Mouse (Mus musculus) c-Kit-negative CD71-positive TER-119-positive erythroid progenitor cells, embryonic 14.5 days (primary cell): ENCODE measurements around the gene Smarce1.

Experiments used
- DNase-seq: peaks from one replicate; pipeline ENCODE4 v3.0.0-alpha.2; 2013; ENCODE audit warnings: low read depth, low spot score

Smarce1 gene

GRCm38 (mm10) chr11:99229641-99230260 lies 1.1 kb downstream of the Smarce1 start:
- DNase-seq = peak; percentile 39

GRCm38 (mm10) chr11:99226298-99226697 lies 4.5 kb downstream of the Smarce1 start:
- peak; percentile 58 for DNase-seq

GRCm38 (mm10) chr11:99223310-99223709 lies 7.5 kb downstream of the Smarce1 start:
- no peak for DNase-seq

GRCm38 (mm10) chr11:99221811-99222210 lies 9.0 kb downstream of the Smarce1 start:
- no peak for DNase-seq

GRCm38 (mm10) chr11:99217248-99217986 lies 13.4 kb downstream of the Smarce1 start:
- no peak for DNase-seq

GRCm38 (mm10) chr11:99216181-99216580 lies 14.6 kb downstream of the Smarce1 start:
- DNase-seq = no peak

- DNase-seq = no peak
Measured at GRCm38 (mm10) chr11:99212693-99213092, 18.1 kb downstream of the Smarce1 start.

GRCm38 (mm10) chr11:99211964-99212363 lies 18.9 kb downstream of the Smarce1 start:
- no peak for DNase-seq

- DNase-seq = no peak
Measured at GRCm38 (mm10) chr11:99208105-99208669, 22.6 kb downstream of the Smarce1 start.

GRCm38 (mm10) chr11:99207449-99207848 lies 23.4 kb downstream of the Smarce1 start:
- no peak for DNase-seq

- DNase-seq = peak; percentile 42
Measured at GRCm38 (mm10) chr11:99206954-99207353, 23.9 kb downstream of the Smarce1 start.

GRCm38 (mm10) chr11:99189154-99189582 lies 41.6 kb downstream of the Smarce1 start:
- DNase-seq = peak; percentile 15

GRCm38 (mm10) chr11:99187348-99187747 lies 43.5 kb downstream of the Smarce1 start:
- DNase-seq = no peak

- no peak for DNase-seq
Measured at GRCm38 (mm10) chr11:99186836-99187235, 44.0 kb downstream of the Smarce1 start.

- no peak for DNase-seq
Measured at GRCm38 (mm10) chr11:99182575-99182974, 48.2 kb downstream of the Smarce1 start.

GRCm38 (mm10) chr11:99180071-99180470 lies 50.7 kb downstream of the Smarce1 start:
- DNase-seq = no peak

GRCm38 (mm10) chr11:99177925-99178198 lies 53.0 kb downstream of the Smarce1 start:
- no peak for DNase-seq

- DNase-seq = no peak
Measured at GRCm38 (mm10) chr11:99177054-99177924, 53.5 kb downstream of the Smarce1 start.

GRCm38 (mm10) chr11:99172002-99172401 lies 58.8 kb downstream of the Smarce1 start:
- no peak for DNase-seq

GRCm38 (mm10) chr11:99171442-99171841 lies 59.4 kb downstream of the Smarce1 start:
- no peak for DNase-seq

GRCm38 (mm10) chr11:99170547-99171267 lies 60.1 kb downstream of the Smarce1 start:
- no peak for DNase-seq
